Mouse (Mus musculus): ENCODE measurements at regions not wholly inside any gene's neighbourhood (a gene's known extent, or its start where the extent isn't known, plus 50 kb on each side); places are given as distances from the start of the nearest gene placed in this dataset.

GRCm38 (mm10) chr9:32005348-32005747 is 92.1 kb upstream of the Barx2 start:
- no peak for DNase-seq (ENCODE audit: low spot score in 2 of 2)

- DNase-seq (ENCODE audit: low spot score in 2 of 2), result no peak
These were observed 93.1 kb upstream of the Barx2 start for GRCm38 (mm10) chr9:32006350-32006749.

- DNase-seq (ENCODE audit: low spot score in 2 of 2), result no peak
These were observed 97.9 kb upstream of the Barx2 start for GRCm38 (mm10) chr9:32010953-32011770.

GRCm38 (mm10) chr9:32016286-32016685 is 99.7 kb upstream of the Arhgap32 start:
- no peak for DNase-seq (ENCODE audit: low spot score in 2 of 2)

- no peak for DNase-seq (ENCODE audit: low spot score in 2 of 2)
These were observed 97.9 kb upstream of the Arhgap32 start for GRCm38 (mm10) chr9:32018020-32018419.

GRCm38 (mm10) chr9:32019786-32020185 is 96.2 kb upstream of the Arhgap32 start:
- no peak for DNase-seq (ENCODE audit: low spot score in 2 of 2)

- DNase-seq (ENCODE audit: low spot score in 2 of 2), result no peak
These were observed 94.8 kb upstream of the Arhgap32 start for GRCm38 (mm10) chr9:32020942-32021731.

- DNase-seq (ENCODE audit: low spot score in 2 of 2), result no peak
These were observed 94.2 kb upstream of the Arhgap32 start for GRCm38 (mm10) chr9:32021755-32022154.

GRCm38 (mm10) chr9:32022996-32023395 is 92.9 kb upstream of the Arhgap32 start:
- DNase-seq (ENCODE audit: low spot score in 2 of 2), result no peak

- no peak for DNase-seq (ENCODE audit: low spot score in 2 of 2)
These were observed 91.2 kb upstream of the Arhgap32 start for GRCm38 (mm10) chr9:32024767-32025166.

- DNase-seq (ENCODE audit: low spot score in 2 of 2), result no peak
These were observed 88.0 kb upstream of the Arhgap32 start for GRCm38 (mm10) chr9:32027962-32028361.

- DNase-seq (ENCODE audit: low spot score in 2 of 2), result no peak
These were observed 86.9 kb upstream of the Arhgap32 start for GRCm38 (mm10) chr9:32029001-32029400.

- DNase-seq (ENCODE audit: low spot score in 2 of 2), result no peak
These were observed 86.2 kb upstream of the Arhgap32 start for GRCm38 (mm10) chr9:32029786-32030185.

- no peak for DNase-seq (ENCODE audit: low spot score in 2 of 2)
These were observed 85.7 kb upstream of the Arhgap32 start for GRCm38 (mm10) chr9:32030203-32030602.

- DNase-seq (ENCODE audit: low spot score in 2 of 2), result peak in 1 of 2 experiments; percentile 14
These were observed 83.9 kb upstream of the Arhgap32 start for GRCm38 (mm10) chr9:32031950-32032453.

GRCm38 (mm10) chr9:32032521-32033185 is 83.3 kb upstream of the Arhgap32 start:
- DNase-seq (ENCODE audit: low spot score in 2 of 2), result no peak

- no peak for DNase-seq (ENCODE audit: low spot score in 2 of 2)
These were observed 82.0 kb upstream of the Arhgap32 start for GRCm38 (mm10) chr9:32033937-32034336.

- DNase-seq (ENCODE audit: low spot score in 2 of 2), result no peak
These were observed 75.9 kb upstream of the Arhgap32 start for GRCm38 (mm10) chr9:32039999-32040398.

GRCm38 (mm10) chr9:32043344-32043743 is 72.6 kb upstream of the Arhgap32 start:
- no peak for DNase-seq (ENCODE audit: low spot score in 2 of 2)

GRCm38 (mm10) chr9:32046791-32047190 is 69.1 kb upstream of the Arhgap32 start:
- DNase-seq (ENCODE audit: low spot score in 2 of 2), result no peak

GRCm38 (mm10) chr9:32048941-32049340 is 67.0 kb upstream of the Arhgap32 start:
- no peak for DNase-seq (ENCODE audit: low spot score in 2 of 2)

GRCm38 (mm10) chr9:32049546-32049945 is 66.4 kb upstream of the Arhgap32 start:
- no peak for DNase-seq (ENCODE audit: low spot score in 2 of 2)

Data from spleen, postnatal 14 days (tissue).